In the genomic region with DNA sequence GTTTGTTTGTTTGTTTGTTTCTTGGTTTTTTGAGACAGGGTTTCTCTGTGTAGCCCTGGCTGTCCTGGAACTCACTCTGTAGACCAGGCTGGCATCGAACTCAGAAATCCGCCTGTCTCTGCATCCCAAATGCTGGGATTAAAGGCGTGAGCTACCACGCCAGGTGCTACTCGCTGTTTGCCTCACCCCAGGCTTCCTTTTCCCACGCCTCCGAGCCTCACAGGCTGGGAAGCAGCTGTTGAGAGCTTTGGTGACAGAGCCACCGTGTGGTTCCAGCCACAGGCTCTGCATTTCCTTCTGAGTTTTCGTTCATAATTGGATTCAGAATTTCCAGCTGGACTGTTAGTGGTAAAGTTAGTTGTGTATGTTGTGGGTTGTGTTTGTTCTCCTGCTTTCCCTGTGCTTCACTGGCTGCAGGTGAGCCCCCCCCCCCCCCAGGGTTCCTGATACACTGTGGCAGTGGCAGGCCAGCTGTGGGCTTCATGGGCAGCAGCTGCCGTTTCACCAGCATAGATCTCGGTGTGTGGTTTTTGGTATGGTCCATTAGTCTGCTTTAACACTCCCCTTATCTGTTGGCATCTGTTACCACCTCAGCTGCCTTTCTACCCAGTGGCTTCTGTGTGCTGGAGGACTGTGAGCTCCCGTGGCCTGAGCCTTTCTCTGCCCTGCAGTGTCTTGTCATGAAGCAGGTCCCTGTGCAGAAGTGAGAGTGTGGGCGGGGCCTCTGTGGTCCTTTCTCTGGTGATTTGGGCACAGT, we compare ENCODE assay signal across 11 mouse cellular contexts. TPM values are rescaled to one million over a fixed set of nuclear protein-coding genes. Genes with fewer than 3 reads are reported as not detected.
"Had no signal": no experiment of that assay in that cellular context is flagged by ENCODE, and none has a peak within 500 bp of the region (broad histone marks: within the 10 kb centered on the region; RNA-seq: fewer than 3 reads in every experiment).

No protein-coding gene starts in this region.

- DNase-seq: kidney, adult 8-10 months; kidney, postnatal 14 days; kidney, postnatal 4 days; left cerebral cortex, postnatal 4 days; liver, postnatal 0 days; lung, embryonic 14.5 days; thymus, adult 18-20 months; thymus, postnatal 14 days had no signal

- ATAC-seq: liver, postnatal 0 days; lung, postnatal 0 days; midbrain, embryonic 16.5 days had no signal

RNA-seq across cellular contexts. Expression of a gene that starts 25.1 kb away (rescaled TPM):
- polyA plus RNA-seq: neural tube, embryonic 14.5 days had no signal
